Mouse (Mus musculus): ENCODE measurements at regions not wholly inside any gene's neighbourhood (a gene's known extent, or its start where the extent isn't known, plus 50 kb on each side); places are given as distances from the start of the nearest gene placed in this dataset.
A peak's percentile ranks its signal among the peaks of the same experiment; 100 is the strongest.
"Not testable (repeated sequence)": the region's sequence is repeated elsewhere in the genome, so short reads cannot be mapped to it uniquely, and the experiment has no call there.

DNA sequence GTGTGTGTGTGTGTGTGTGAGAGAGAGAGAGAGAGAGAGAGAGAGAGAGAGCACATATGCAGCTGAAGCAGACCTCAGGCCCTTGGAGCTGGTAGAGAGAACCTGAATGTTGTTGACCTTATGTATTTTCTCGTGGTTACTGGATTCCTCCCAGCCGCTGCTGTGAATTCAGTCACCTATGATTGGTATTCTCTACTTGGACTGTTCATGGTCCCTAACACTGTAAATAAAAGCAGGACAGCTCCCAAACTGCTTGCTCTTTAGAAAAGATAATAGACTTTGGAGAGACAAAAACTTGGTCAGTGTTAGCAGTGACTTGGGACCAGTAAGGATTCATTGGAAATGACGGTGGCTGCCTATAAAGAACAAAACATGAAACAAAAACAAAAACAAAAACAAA is 126.9 kb upstream of the Mpdz start:
- DNase-seq: no peak

DNA sequence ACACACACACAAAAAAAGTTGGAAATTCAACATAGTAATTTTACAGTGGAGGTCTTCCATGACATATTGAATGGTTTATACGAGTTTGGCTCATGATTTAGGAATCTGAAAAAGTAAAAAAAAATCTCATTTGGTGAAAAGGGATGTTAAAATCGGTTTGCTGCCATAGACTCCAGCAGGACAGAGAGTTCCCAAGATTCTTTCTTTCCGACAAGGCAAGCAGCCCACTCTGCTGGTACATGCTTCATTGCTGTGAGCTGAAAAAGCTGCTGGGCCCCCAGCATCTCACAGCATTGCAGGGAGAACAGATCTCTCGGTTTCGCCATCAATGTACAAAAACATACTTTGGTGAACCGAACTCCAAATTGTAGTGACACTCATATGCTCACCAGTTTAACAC is 125.8 kb upstream of the Mpdz start:
- no peak for DNase-seq

DNA sequence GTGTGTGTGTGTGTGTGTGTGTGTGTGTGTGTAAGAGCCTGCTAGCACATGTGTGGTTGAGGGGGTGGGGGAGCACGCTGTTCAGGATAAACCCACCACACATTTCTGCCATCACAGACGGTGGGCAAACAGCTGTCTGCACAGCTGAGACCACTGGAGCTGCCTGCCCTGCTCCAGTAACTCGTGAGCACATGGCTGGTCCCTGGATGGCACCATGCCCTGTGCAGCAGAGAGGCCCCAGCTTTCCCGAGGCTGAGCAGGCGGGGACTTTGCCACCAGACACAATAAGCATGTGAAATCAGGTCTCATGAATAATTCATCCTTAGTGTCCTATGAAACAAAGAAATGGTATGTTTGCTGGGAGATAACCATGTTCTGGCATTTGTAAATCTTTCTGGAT is 125.3 kb upstream of the Mpdz start:
- DNase-seq: peak; percentile 59

DNA sequence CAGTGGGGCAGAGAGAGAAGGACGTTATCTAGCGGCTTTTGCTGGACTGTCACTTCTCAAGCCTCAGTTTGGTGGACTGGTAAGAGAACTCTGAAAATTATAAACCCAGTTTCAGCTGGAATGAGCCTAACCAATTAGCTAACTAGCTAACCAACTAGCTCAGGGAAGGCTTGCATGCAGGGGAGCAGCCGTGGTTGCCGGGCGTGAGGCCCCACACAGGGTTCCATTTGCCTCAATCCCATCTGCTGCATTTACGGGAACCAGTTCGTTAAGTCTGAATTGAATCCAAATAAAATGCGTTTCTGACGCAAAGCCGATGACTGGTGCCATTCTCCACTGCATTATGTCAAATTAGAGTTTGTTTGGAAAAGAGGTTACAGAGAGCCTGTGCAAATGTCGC is 123.9 kb upstream of the Mpdz start:
- no peak for DNase-seq

DNA sequence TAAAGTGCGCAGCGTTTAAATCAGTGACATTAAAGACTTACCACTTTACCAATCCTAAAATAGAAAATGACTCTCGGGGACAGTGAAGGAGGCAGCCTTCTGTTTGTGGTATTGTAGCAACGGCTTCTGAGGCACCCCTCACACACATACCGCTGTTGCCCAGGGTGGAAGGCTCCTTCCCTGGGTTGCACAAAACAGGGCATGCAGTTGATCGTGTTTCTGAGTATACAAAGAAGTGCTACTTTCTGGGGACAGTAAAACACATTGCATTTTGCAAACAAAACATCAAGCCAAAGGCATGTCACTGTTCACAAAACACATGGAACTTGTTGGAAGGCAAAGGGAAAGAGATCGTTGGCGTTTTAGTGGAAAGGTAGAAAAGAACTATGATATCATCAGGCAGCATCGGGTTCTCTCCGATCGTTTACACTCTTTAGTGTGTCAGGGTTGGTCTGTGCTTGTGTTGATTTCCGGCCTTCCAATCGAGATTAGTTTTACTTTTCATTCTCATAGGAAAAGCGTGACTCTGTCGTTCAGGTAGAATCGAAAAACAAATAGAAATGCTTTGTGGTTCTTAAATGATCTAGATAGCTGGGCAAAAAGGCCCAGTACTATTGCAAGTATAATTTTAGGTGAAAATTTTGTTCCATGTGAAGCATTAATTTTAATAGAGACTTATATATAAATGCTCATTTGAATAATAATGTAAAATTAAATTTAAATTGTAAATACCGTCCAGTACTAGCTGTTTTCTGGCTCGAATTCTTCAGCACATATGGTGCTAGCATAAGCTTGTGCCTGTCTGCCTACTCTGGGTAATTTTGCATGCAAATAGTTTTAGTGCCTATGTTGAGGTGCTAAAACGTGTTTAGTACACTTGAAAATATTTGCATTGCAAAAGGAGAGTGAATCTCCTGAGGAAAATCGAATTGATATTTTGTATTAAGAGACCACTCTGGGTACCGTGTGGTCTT is 123.1 kb upstream of the Mpdz start:
- DNase-seq: no peak

GRCm38 (mm10) chr4:81564446-81564845 is 121.8 kb upstream of the Mpdz start:
- DNase-seq: no peak

GRCm38 (mm10) chr4:81563574-81563973 is 121.0 kb upstream of the Mpdz start:
- no peak for DNase-seq

- no peak for DNase-seq
Observed at GRCm38 (mm10) chr4:81561453-81561852, 118.8 kb upstream of the Mpdz start.

- DNase-seq: no peak
Observed at GRCm38 (mm10) chr4:81550816-81551215, 108.2 kb upstream of the Mpdz start.

DNA sequence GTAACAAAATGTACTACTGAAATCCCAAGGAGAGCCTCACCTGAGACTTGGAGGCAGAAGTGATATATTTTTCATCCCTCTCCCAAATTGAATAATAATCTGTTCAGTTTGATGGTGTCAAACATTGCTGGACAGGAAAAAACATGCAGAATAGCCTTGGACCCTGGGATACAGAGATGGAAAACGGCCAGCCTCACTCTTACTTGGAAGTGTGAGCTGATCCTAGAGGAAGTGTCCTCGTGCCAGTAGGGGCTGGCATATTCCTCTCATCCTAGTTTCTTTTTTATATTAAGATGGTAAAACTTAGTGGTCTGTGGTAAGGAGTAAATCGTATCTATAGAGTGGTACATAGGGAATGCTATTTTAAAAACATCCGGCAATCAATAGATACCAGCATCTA is 107.6 kb upstream of the Mpdz start:
- no peak for DNase-seq

DNA sequence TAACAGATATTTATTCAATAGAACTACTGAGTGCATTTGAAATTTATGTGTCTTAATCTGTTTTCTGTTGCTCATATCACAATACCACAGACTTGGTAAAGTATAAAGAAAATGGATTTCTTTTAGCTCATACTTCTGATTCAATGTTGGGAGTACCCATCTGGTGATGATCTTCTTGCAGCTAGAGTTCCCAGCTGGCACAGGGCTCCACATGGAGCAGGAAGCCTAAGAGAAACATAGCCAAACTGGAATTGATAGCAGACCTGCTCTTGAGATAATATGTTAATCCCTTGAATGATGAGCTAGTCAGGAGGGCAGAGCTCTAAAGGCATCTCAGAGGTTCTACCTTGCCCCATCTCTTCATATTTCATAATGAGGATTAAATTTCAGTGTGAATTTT is 97.9 kb upstream of the Mpdz start:
- no peak for DNase-seq

GRCm38 (mm10) chr4:81539551-81539950 is 96.9 kb upstream of the Mpdz start:
- no peak for DNase-seq

DNA sequence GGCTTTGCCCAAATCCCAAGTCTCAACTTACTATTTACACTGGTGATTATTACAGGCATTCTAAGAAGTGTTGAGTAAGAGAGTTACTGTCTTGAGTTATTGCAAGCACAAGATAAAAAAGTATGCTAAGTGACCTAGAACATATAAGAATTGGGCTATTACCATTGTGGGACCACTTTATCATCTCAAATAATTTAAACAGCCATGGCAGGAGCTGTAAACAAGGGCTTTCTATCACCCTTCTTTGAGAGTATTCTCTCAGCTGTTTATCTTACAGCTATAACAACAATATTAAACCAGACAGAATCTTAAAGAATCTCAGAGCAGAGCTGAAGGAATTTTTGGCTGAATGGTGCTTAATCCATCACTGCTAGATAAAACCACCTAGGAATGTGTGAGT is 94.2 kb upstream of the Mpdz start:
- no peak for DNase-seq

DNA sequence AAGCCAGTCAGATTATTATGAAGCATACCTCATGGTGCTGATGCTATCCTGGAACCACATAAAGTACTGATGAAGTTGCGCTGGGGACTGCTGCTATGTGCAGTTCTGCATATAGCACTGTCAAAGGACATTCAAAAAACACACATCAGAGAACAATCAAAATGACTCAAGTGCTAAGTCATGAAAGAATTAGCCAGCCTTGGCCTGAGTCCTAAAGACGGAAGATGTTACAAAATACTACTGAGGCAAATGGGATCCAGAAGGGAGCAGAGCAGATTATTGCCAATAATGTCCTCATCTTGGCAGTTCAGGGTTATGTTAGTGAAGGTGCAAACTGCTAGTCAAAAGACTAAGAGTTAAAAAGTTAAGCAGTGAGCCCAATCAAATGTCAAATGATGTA is 87.9 kb upstream of the Mpdz start:
- DNase-seq: no peak

DNA sequence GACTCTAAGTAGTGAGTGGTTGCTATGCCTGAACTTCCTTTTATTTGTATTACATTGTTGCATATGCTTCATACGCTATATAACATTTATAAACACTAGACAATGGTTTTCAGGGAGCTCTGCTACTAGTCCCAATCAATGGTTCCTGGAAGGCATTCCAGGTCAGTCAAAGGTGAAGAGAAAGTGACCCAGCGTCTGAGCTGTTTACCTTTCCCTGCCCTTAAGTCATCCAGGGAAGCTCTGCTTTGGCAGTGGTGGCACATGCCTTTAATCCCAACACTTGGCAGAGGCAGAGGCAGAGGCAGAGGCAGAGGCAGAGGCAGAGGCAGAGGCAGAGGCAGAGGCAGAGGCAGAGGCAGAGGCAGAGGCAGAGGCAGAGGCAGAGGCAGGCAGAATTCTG is 76.5 kb upstream of the Mpdz start:
- DNase-seq: not testable (repeated sequence)

DNA sequence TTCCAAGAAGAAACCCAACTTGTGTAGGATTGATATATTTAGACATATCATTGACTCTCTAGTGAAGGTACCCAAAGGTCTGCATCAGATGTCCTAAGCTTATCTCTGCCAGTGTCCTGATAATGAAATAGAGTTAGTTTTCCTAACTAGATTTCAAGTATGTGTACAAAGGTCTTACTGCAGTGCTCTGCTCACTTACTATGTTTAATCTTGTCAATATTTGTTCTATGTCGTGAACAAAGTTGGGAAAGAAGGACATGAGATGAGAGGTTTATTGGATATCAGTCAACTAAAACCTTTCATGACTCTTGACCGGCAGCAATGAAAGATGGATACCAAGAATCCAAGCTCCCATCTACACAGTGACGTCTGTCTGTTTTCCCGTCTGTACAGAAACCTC is 71.9 kb upstream of the Mpdz start:
- no peak for DNase-seq

GRCm38 (mm10) chr4:81512396-81512795 is 69.8 kb upstream of the Mpdz start:
- no peak for DNase-seq

DNA sequence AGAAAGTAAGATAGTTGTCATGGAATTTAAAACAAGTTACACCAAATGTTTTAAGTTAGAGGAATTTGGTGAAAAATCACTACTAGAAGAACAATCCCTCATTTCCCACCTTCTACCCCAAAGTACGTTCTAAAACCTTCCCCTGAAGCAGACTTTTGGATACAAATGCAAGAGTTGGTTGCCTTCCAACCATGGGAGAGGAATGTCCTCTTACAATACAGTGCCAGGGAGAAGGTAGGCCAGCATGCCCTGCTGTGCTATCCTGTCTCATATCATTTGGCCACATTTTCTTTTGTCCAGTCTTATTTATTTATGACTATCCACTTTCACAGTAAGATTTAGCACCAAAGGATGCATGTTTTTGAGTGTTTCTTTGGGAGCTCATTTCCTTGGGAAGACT is 66.2 kb upstream of the Mpdz start:
- DNase-seq: no peak

DNA sequence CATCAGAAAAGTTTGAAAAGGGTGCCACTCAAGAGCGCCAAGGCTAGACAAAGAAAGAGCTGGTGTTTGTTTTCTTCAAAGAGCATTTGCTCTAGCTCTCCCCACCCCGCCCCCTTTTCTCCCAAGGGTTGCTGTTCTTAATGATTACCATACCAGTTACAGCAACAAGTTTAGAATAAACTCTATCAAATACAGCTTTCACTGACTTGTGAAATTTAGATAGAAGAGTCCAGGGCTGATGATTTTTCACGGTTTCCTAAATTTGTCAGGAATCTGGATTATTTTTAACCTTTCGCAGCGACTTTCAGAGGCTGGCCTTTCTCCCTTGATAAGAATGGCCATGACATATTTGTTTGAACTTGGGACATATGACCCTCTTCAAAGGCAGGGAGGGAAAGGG is 64.2 kb upstream of the Mpdz start:
- peak; percentile 18 for DNase-seq

DNA sequence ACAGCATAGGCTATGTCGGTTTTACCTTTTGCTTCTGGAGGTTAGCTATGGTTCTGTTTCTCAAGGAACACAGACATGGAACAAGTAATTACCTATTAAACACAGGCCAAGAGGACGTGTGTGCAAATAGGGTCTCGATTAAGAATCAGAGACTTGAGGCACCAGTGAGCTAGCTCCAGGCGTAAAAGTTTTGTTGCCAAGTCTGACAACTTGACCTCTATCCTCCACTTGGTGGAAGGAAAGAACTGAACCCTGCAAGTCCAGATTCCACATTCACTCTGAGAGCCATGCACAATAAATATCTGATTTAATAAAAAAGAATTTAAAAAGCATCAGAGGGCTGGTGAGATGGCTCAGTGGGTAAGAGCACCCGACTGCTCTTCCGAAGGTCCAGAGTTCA is 63.7 kb upstream of the Mpdz start:
- no peak for DNase-seq

GRCm38 (mm10) chr4:81505096-81505495 is 62.5 kb upstream of the Mpdz start:
- no peak for DNase-seq

GRCm38 (mm10) chr4:81503941-81504340 is 61.3 kb upstream of the Mpdz start:
- DNase-seq: no peak

- no peak for DNase-seq
Observed at GRCm38 (mm10) chr4:81501802-81502201, 59.2 kb upstream of the Mpdz start.

DNA sequence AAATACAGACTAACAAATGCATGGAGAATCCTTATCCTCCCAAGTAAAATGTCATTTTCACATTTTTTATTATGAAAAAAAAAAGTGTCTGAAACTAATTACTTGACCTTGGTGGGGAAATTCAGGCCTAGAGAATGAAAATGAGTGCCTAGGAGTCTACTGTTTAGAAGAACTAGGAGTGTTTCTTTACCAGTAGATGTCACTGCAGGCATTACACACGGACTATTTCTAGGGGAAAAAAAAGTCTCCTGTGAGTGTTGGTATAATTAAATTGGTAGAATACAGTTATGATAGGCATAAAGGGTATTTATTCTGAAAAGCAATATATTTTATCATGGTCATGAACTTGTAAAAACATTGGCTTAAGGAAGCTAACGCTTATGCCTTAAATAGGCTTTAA is 55.5 kb upstream of the Mpdz start:
- DNase-seq: no peak

DNA sequence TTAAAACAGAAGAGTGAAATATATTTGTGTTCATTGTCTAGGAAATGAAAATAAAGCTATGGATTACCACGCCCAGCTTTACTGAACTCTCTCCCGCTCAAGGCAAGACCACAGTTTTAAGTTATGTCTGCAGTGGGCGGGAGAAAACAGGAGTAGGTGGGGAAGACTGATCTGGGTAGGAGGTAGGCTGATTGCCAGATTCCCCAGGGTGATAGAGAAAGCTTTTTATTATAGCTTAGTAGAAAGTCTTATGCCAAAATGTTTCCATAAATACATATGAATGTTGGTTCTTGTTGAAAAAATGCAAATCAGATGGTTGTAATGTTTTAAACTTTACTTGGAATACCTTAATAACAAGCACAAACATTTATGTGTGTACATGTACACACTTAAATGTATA is 50.2 kb upstream of the Mpdz start:
- no peak for DNase-seq

Measured in kidney, postnatal 10 days (tissue).